Mouse (Mus musculus) adrenal gland, postnatal 10 days (tissue): ENCODE data around the gene Gnas. TPM values are rescaled to one million over a fixed set of nuclear protein-coding genes. Genes with fewer than 3 reads are reported as not detected.
"Not testable (repeated sequence)": the region's sequence is repeated elsewhere in the genome, so short reads cannot be mapped to it uniquely, and the experiment has no call there.

Source experiments
- DNase-seq: peaks from one replicate; pipeline ENCODE4 v3.0.0; 2021; ENCODE audit warnings: mixed read lengths
- total RNA-seq, 2 experiments: library from RNA; stranded (reverse); gene quantifications; 2 replicates each; pipeline ENCODE4 v1.2.3; 2021

The Gnas gene
- total RNA-seq, 2 experiments from 2014 or later, result 5,524 to 6,088 TPM

DNA sequence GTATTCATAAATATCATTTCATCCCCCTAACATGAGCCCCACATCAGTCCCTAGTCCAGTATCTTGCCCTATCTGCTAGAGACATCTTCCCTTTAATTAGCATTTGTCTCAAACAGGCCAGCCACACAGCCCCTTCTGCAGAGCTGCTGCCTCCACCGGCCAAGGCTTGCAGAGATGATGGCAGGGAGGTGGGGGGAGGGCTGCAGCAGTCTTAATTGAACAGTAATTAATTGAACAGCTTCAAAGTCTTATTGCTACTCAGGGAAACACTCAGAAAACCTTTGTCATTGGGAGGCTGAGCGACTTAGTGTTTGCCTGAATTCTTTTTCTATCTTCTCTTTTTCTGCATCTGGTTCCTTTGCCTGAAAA, 7.5 kb downstream of the Gnas start:
- no peak for DNase-seq

DNA sequence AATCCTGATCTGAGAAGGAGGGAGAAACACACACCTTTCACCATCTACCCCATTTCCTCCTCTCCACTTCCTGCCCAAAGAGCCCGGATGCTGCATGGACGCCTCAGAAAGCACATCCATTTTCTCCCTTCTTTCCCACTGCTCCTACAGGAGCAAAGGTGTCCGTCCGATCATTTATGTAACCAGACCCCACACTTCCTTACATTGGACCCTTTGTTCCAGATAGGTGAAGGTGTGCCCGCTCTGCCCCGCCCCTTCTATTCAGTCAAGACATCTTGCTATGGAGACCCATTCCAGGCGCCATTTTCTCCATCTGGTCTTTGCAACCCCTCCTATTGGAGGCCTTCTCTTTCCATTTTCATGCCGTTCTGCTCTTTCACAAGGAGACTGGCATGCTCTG, 10.3 kb downstream of the Gnas start:
- DNase-seq, result no peak

DNA sequence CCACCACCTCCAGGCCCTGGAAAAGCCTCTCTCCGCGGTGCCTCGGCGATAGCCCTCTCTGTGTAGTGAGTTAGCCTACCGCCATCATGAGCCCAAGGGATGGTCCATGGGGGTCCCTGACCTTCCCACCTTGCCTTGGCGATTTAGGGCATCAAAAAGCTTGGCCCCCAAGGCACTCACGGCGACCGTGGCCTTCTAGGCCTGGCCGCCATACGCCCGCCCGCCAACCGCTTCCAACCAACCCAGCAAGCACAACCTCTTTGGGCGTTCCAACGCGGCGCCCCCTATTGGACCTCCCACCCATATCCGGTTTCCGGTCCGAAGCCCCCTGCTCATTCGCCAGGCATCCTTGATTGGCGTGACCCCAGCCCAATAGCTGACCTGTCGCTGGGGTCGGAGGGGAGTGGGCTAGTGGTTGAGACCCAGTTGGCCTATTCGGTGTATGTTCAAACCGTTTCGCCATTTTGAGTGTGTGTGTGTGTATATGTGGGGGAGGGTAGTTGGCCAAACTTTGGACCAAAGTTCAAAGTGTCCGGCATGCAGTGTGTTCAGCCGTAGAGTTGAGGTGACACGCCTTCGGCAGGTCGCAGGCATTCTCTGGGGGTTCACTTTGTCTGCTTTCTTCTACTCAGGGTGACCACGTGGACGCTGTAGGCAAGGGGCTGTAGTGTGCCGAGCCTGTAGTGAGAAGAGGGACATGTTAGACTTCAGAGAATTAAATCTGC, 11.2 kb downstream of the Gnas start:
- DNase-seq, result peak; percentile 85

DNA sequence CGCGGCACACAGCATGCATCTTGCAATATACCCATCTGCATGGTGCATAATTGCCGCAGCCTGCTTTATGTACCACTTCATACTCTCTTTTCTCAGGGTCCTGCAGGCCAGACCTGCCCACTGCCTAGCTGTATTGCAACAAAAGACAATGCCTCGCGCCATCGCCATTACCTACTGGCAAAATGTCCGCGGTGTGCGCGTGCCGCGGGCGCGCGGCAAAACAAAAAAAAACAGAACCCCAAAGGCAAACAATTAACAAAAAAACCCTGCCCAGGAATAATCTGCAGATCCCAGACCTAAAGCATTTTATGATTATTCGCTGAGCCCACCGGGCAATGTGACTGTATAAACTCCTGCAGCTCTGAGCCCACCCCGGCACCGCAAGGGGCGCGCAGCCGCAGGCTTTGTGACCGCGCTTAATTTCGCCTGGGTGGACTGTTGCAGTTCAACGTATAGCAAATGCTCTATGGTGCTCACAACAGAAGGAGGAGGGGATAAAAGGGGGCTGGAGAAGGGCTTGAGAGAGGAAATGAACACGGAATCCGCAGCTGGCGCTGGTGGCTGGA, 11.9 kb downstream of the Gnas start:
- no peak for DNase-seq

DNA sequence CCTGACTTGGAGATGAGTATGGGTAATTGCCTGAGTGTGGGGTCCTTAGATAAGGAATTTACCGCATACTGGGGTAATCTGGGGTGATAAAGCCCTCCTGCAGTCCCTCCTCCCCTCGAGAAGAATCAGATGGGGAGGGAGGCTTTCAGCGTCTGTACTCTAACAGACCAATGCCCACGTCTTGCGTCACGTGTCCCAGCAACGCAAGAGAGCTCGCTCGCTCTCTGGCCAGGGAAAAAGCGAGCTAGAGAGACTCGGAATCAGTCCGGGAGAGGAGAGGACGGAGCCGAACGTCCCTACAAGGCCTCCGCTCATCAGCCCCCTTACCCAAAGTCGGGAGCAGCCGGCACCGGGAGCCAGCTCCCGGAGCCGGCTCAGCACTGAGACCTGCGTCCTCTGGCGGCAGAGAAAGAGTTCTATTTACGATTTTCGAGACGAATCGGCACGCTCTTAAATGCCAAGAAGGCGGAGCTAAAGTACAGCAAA, 13.0 kb downstream of the Gnas start:
- DNase-seq, result peak; percentile 50

DNA sequence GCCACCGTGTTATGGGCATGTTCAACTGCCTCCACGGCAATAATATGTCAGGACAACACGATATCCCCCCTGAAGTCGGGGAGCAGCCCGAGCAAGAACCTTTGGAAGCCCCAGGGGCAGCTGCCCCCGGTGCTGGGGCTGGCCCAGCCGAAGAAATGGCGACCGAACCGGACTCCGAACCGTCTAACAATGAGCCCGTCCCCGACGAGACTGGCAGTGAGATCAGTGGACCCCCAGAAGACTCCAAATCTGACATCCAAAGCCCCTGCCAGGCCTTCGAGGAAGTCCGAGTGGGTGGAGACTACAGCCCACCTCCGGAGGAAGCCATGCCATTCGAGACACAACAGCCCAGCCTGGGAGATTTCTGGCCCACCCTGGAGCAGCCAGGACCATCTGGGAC, 13.7 kb downstream of the Gnas start:
- DNase-seq, result no peak

DNA sequence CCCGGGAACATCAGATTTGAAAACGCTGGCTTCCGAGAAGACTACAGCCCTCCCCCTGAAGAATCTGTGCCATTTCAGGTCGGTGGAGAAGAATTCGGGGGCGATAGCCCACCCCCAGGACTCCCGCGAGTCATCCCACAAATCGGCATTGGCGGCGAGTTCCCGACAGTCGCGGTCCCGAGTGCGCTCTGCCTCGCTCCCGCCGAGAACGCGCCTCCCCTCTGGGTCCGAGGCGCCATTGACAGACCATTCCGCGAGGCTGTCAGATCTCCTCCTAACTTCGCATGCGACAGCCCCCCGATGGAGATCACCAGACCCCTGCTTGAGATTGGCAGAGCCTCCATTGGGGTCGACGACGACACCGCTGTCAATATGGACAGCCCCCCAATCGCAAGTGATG, 14.4 kb downstream of the Gnas start:
- no peak for DNase-seq

DNA sequence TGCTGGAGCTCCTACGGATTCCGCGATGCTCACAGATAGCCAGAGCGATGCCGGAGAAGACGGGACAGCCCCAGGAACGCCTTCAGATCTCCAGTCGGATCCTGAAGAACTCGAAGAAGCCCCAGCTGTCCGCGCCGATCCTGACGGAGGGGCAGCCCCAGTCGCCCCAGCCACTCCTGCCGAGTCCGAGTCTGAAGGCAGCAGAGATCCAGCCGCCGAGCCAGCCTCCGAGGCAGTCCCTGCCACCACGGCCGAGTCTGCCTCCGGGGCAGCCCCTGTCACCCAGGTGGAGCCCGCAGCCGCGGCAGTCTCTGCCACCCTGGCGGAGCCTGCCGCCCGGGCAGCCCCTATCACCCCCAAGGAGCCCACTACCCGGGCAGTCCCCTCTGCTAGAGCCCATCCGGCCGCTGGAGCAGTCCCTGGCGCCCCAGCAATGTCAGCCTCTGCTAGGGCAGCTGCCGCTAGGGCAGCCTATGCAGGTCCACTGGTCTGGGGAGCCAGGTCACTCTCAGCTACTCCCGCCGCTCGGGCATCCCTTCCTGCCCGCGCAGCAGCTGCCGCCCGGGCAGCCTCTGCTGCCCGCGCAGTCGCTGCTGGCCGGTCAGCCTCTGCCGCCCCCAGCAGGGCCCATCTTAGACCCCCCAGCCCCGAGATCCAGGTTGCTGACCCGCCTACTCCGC, 15.1 kb downstream of the Gnas start:
- DNase-seq, result no peak

DNA sequence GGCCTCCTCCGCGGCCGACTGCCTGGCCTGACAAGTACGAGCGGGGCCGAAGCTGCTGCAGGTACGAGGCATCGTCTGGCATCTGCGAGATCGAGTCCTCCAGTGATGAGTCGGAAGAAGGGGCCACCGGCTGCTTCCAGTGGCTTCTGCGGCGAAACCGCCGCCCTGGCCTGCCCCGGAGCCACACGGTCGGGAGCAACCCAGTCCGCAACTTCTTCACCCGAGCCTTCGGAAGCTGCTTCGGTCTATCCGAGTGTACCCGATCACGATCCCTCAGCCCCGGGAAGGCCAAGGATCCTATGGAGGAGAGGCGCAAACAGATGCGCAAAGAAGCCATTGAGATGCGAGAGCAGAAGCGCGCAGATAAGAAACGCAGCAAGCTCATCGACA, 15.6 kb downstream of the Gnas start:
- DNase-seq, result no peak

DNA sequence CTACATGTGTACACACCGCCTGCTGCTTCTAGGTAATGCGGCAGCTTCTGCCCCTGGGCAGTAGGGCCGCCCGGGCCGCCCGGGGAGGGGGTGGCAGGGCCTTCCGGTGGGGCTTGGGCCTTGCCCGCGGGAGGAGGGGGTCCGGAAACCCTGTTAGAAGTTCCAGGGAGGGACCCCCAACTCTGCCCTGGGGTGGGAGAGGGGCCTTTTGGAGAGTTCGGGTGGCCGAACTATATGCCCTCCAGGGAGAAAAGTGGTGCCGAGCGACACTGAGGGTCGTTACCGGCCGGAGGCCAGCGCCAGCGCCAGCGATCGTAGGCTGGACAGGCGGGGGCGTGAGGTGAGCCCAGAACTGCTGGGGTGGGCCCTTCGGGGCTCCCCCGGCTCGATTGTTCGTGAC, 16.1 kb downstream of the Gnas start:
- no peak for DNase-seq

DNA sequence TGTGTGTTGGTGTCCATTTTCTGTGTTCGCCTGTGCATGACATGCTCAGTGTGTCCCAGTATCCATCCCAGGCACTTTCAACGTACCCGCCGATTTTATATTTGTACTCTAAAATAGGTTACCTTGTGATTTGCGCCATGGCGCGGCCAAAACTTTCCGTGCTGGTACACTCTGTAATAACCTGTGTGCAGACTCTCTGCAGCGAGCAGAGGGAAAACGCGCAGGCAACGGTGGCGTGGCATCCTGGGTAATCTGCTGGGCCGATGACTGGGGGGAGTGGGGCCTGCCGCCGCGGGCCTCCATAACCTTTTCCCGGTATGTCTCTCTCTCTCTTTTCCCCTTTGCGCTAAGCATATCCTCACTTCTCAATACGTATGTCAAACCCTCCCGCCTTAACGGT, 16.5 kb downstream of the Gnas start:
- no peak for DNase-seq

DNA sequence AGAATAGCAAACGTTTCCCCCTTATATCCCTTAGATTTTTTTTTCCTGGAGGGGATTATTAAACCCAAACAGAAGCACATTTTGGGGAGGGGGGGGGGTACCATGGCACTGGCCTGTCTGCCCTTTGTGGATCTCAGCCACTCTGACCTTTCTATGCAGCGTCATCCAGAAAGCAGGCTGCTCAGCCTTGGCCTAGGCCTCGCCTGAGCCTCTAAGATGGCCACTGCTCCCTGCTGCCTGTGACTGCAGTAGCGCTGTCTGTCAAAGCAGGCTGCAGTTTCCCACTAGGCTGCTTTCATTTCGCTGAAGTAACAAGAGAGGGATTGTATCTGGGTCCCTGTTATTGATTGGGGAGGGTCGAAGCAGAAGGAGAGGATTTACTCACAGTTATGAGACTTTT, 18.4 kb downstream of the Gnas start:
- no peak for DNase-seq

DNA sequence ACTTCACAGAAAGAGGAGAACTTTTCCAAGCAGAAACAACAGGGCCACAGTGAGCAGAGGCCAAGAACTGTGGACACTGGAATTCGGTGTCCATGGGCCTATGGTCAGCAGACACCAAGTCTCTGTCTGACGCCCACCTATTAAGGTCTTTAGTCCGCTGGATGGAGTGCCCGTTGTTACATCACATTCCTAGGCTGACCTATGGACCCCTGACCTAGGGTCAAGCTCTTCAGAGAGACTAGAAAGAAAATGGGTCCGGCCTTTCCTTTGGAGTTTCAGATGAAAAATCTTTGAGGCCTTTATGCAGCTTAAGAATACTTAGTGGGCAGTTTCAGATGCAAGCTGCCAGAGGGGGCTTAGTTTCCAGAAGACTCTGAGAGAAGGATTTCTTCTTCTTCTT, 21.5 kb downstream of the Gnas start:
- DNase-seq, result no peak

DNA sequence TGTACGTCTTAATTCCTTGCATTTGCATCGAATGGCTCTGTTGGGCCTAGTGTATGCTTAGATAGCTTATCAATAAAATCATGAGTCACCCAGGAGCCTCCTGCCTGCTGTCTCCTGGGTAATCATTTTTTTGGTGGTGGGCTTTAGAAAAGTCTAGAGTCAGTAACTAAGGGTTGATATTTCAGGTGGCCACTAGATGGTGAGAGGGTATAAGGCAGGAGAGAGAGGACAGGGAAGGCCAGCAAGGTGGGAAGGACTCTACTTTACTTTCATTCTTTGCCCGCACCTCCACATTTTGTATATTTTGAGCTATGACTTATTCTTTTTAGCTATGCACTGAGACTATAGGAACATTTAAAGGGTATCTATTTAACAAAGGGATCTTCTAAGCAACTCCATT, 23.8 kb downstream of the Gnas start:
- DNase-seq, result no peak

DNA sequence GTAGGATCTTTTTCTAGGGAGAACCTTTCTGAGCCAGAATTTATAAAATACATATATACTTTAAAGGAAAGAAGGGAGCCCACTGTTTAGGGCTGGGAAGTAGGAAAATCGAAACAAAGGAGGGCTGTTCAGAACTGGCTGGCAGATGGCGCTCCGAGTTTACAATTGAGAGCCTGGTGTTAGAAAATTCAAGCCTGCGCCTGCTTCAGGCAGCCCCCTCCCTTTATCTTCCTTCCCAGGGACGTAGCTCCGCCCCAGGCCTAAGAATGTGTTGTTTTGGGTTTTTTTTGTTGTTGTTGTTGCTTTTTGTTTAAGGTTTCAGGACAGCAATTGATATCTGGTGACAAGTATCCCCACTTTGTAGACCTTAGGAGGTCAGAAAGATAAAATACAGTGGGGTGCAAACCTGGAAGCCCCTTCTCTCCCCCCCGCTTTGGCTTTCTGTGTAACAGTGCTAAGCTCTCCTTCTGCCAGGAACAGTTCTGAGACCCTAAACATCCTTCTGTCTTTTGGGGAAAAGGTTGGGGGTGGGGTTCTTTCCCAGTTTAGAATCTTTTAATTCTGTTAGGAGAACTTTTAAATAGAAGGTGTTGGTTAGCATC, 26.9 kb downstream of the Gnas start:
- DNase-seq, result peak; percentile 67

DNA sequence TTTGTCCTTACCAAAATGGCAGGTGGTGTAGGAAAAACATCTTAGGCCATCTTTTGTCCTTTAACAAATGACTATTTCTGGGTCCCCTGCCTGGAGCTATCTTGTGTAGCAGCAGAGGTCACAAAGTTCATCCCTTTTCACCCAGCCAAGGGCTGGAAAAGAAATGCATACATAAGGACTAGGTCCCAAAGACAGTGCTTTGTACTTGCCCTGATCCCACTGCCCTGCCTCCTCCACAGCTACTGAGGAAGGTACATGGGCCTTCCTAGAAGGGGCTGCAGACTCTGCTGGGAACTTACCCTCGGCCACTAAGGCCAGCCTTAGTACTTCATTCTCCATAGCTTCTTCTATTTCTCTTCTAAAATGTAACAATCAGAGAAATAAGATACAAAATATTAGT, 27.5 kb downstream of the Gnas start:
- no peak for DNase-seq

DNA sequence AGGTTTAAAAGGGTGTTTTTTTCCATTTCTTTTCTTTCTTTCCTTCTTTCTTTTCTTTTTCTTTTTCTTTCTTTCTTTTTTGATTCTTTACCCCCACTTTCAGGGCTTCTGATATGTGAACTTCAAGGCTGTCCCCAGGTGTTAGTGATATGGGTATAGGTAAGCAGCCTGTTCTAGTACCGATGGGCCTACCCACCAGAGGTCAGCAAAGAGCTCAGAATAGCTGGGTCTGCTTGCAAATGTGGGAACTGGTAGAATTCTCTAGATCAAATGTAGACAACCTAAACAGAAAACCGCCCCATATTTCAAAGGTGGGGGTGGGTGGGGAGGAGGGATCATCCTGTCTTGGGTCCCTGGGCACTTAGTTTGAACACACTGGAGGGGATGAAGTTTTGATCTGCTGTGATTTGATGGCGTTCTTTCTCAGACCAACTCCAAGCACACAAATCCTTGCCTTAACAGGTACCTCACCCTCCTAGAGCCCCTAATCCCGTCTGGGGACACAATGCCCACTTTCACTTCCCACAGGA, 28.1 kb downstream of the Gnas start:
- DNase-seq, result peak; percentile 85

DNA sequence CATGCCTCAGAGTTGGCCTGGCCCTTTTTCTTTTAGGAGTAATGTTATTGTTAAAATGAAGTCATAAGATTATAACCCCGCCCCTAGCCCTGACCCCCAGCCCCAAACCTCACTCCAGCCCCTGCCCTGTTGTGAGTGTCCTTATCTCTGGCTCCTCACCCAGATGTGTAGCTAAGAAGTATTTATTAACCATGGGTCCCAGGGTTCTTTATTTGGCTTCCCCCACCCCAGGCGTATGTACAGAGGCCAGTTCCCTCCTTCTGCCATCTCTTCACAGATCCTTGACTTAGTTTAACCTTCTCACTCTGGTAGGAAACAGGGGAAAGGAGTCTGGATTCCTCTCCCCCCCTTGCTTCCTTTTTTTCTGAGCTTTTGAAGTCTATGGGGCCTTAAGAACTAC, 28.5 kb downstream of the Gnas start:
- no peak for DNase-seq

DNA sequence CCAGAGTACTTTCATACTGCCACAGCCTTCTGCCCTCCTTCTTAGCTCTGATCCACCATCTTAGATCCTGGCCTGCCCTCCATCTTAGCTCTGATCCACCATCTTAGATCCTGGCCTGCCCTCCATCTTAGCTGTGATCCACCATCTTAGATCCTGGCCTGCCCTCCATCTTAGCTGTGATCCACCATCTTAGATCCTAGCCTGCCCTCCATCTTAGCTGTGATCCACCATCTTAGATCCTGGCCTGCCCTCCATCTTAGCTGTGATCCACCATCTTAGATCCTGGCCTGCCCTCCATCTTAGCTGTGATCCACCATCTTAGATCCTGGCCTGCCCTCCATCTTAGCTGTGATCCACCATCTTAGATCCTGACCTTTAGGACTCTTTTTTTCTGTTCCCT, 31.3 kb downstream of the Gnas start:
- not testable (repeated sequence) for DNase-seq

DNA sequence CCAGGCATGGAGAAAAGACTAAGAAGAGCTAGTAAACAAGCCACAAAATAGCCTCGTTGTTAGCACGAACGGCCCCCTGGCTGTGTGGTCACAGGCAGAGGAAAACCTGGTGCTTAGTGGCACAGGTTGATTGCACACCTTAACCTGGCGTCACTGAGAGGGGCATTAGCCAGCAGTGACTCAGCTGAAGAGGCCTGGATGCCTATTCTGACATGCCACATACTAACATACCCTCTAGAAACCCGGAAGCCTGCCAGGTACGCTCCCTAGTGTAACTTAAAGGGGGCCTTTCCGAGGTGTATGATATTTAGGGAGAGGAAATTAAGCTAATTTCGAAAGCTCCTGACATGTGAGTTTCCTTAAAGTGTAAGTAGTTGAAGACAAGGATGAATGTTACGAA, 32.5 kb downstream of the Gnas start:
- DNase-seq, result no peak

DNA sequence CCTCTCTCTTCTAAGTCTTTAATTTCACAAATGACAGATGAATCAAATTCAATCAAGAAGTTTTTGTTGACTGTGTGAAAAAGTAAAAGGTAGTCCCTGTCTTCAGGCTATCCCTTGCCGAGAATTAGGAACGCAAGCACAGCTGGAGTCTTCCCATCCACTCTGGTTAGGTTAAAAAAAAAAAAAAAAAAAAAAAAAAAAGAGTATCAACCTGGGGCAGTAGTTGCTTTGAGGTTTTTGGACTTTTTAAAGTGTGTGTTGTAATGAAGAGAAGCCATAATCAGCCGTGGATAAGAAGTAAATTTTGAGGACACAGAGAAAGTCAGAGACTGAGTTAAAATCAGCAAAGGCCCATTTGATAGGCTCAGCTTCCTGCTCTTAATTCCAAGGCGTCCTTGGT, 41.9 kb downstream of the Gnas start:
- DNase-seq, result no peak

DNA sequence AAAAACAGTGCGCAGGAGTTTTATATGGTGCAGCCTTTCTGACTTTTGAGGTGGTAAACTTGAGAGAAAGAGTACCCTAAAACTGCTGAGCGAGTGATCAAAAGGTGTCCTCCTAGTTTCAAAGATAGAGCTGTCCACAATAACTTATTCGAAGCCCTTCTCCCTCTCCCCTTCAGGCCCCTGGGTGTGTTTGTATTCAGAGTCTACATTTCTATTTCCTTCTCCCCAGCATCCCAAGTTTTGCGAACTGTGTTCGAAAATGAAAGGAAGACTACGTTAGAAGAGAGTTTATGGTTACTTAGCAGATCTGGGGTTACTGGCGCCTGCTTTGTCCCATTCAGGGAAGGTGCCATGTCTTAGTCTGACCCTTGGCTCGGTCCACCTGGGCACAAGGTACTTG, 42.4 kb downstream of the Gnas start:
- no peak for DNase-seq

DNA sequence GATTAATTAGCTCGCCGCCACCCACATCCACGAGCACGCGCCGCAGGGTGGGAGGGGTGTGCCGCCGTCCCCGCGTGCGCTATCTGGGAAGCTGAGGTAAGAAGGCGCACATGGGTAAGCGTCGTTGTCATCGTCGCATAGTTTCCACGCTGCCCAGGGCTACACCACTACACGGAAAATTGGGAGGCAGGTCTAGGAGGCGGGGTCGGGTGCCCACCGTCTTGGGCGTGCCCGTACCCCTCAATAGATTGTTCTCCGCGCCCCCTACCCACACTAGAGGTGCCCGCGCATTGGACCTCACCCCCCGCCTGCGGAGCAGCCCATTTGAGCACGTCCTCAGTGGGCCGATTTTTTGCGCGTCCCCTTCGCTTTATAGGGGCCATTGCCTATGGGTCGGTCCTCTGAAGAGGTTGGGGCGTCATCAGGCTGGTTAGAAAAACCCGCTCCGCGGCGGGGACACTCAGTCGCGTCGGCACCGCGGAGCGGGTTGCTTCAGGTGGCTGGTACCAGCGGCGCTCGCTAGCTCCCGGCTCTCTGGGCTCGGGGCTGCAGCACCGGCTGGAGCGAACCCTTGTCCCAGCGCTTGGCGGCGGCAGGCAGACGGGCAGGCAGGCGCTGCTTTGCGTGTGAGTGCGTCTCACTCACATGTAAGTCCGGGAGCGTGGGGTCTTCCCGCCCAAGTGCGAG, 43.3 kb downstream of the Gnas start:
- peak; percentile 82 for DNase-seq
